Mouse (Mus musculus) ES-Bruce4 (cell line): ENCODE results near the gene Fxyd2. TPM values are rescaled to one million over a fixed set of nuclear protein-coding genes. Genes with fewer than 3 reads are reported as not detected.

ENCODE experiments used
- H3K27ac ChIP-seq: 2 replicates; pipeline ENCODE4 v1.5.1; 2012; ENCODE audit warnings: low read length, inconsistent platforms; ENCODE audit not compliant: insufficient read depth
- H3K27me3 ChIP-seq: 2 replicates; pipeline ENCODE4 v1.6.1; 2012; ENCODE audit warnings: mild to moderate bottlenecking, low read length, inconsistent platforms; ENCODE audit not compliant: control insufficient read depth, poor library complexity, insufficient read depth, severe bottlenecking
- H3K36me3 ChIP-seq: 2 replicates; pipeline ENCODE4 v1.6.1; 2012; ENCODE audit warnings: inconsistent platforms, mild to moderate bottlenecking, low read length, moderate library complexity; ENCODE audit not compliant: control insufficient read depth, poor library complexity, insufficient read depth, severe bottlenecking
- H3K4me1 ChIP-seq: one replicate; pipeline ENCODE4 v1.8.1; 2011; ENCODE audit warnings: low read length; ENCODE audit not compliant: control insufficient read depth, insufficient read depth
- H3K4me3 ChIP-seq: 2 replicates; pipeline ENCODE4 v1.5.1; 2011; ENCODE audit warnings: low read depth, mild to moderate bottlenecking, low read length
- H3K9ac ChIP-seq: 2 replicates; pipeline ENCODE4 v1.6.1; 2012; ENCODE audit warnings: low read depth, mild to moderate bottlenecking, inconsistent platforms; ENCODE audit not compliant: poor library complexity, severe bottlenecking
- H3K9me3 ChIP-seq: replicated peaks from 2 replicates; pipeline ENCODE4 v1.6.1; 2012; ENCODE audit warnings: mild to moderate bottlenecking, low read length, inconsistent platforms; ENCODE audit not compliant: control insufficient read depth, poor library complexity, insufficient read depth, severe bottlenecking
- CTCF ChIP-seq: IDR thresholded peaks from one replicate; pipeline ENCODE4 v1.8.1; 2011; ENCODE audit warnings: low read depth, low read length
- EP300 ChIP-seq: IDR thresholded peaks from 2 replicates; pipeline ENCODE4 v1.6.1; 2011; ENCODE audit warnings: low read depth, low read length; ENCODE audit not compliant: insufficient read depth
- POLR2A ChIP-seq: IDR thresholded peaks from one replicate; pipeline ENCODE4 v1.8.1; 2011; ENCODE audit warnings: low read length; ENCODE audit not compliant: insufficient read depth
- polyA plus RNA-seq: library from polyadenylated mRNA; stranded (reverse); fragments of >200 nt; gene quantifications from 2 replicates; pipeline ENCODE4 v1.2.4, GENCODE M21; 2011; ENCODE audit warnings: low read depth; ENCODE audit not compliant: missing spikeins, insufficient read depth, insufficient read length

The Fxyd2 gene
- polyA plus RNA-seq, 1 experiment: not detected

DNA sequence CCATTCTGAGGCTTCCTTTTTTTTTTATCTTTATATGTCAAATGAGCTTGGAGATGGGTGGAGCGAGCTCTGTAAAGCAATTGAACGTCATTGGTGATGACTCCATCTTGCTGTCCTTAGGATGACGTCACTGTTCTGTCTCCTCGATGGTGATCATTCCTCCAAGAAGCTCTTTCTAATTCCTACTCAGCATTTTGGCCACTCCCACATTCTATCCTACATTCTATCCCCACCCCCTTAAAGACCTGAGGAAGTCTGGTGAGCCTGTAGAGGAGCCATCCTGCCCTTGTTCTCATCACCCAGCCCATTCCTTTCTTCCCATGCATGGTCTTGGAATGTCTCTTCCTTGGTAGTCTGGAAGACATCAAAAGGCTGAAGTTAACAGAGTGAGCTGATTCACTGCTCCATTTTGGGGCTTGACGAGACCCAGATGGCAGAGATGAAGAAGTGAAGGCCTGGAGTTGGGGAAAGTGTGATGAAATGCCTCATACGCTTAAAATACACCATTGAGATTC is 24.4 kb upstream of the Fxyd2 start:
- Histone ChIP-seq H3K4me1 (no peaks in the 10 kb centered on the region), H3K9ac (no peak overlapping the region), H3K27ac (no peak overlapping the region), H3K36me3 (no peaks in the 10 kb centered on the region), H3K9me3 (no peaks in the 10 kb centered on the region), H3K4me3 (no peak overlapping the region), H3K27me3 (no peaks in the 10 kb centered on the region)
- TF ChIP-seq EP300: no peak

DNA sequence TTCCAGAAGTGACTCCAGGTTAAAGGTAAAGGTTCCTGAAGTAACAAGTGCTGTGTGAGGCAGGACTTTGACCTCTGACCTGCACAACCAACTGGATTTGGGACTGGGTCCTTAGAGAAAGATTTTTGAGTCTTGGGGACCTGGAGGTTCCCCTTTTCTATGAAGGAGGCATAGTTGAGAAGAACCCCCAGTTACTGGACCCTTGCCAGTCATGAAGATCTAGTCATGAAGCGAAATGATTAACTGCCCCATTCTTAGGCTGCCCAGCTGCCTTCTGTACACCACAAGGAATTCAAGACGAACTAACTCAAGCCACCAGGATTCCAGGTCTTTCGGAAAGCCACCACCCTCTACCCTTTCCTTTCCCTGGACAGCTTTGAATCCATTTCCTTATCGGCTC is 23.0 kb upstream of the Fxyd2 start:
- H3K27ac ChIP-seq: no peak overlapping the region

DNA sequence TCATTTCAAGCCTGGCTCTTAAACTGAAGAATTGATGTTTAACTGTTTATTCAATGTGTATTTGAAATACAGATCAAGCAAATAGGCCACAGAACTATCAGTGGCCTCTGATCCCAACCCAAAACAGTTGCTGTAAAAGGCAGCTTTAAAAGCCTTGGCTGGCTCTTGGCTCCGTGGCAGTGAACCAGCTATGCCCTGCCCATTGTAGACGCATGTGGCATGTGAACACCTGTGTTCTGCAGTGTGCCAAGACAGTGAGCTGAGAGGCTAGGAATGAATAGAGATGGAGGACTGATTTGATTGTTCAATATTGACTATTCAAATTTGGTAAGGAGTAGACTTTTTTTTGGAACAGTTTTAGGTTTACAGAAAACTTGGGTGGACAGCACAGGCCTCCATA is 22.6 kb upstream of the Fxyd2 start:
- Histone ChIP-seq H3K27me3 (no peaks in the 10 kb centered on the region), H3K4me3 (no peak overlapping the region), H3K9me3 (no peaks in the 10 kb centered on the region), H3K27ac (no peak overlapping the region), H3K9ac (no peak overlapping the region), H3K4me1 (no peaks in the 10 kb centered on the region), H3K36me3 (no peaks in the 10 kb centered on the region)
- TF ChIP-seq CTCF: no peak
- no peak for TF ChIP-seq EP300
- no peak for TF ChIP-seq POLR2A

More for the DNA sequence above, 23.0 kb upstream of the Fxyd2 start:
- no peak overlapping the region for H3K4me3 ChIP-seq
- H3K4me1 ChIP-seq: no peaks in the 10 kb centered on the region
- no peaks in the 10 kb centered on the region for H3K36me3 ChIP-seq
- TF ChIP-seq EP300 (no peak), POLR2A (no peak), CTCF (no peak)
- no peak overlapping the region for H3K9ac ChIP-seq
- no peaks in the 10 kb centered on the region for H3K9me3 ChIP-seq
- no peaks in the 10 kb centered on the region for H3K27me3 ChIP-seq

DNA sequence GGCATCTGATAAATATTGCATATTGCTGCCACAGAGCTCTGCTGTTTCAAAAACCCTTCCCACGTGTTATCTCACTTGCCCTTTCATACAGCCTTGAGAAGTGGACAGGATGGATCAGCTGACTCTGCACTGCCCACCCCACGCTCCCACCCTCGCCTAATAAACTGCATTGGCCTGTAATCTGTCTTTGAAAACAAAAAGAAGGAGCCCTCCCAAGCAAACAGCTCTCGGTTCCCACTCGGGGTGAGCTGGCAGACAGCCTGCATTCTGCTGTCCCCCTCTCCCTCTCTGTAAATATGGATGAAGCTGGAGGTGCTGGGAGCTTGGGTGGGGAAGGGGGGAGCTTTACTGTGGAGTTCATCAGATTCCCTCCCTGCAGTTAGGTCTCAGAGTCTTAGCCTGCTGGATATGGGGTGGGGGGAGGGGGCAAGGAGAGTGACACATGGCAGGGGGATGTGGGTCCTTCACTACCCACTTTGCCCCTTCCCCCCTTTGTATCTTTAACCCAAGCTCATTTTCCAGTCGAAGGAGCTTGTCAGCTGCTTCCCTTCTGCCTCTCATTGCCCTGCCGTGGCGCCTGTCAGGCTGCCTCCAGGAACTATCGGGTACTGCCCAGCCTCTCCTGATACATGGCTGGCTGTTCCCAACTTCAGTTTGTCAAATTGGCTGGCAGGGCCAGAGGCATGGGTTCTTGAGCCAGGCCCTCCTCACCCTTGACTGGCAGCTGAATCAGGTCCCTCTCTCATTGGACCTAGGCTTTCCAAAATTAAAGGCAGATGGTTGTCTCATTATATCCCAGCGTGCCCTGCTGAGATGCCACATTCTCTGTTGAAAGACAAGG is 18.8 kb upstream of the Fxyd2 start:
- no peaks in the 10 kb centered on the region for H3K4me1 ChIP-seq
- H3K9me3 ChIP-seq: no peaks in the 10 kb centered on the region
- no peaks in the 10 kb centered on the region for H3K27me3 ChIP-seq
- H3K9ac ChIP-seq: no peak overlapping the region
- no peaks in the 10 kb centered on the region for H3K36me3 ChIP-seq
- H3K4me3 ChIP-seq: no peak overlapping the region
- H3K27ac ChIP-seq: no peak overlapping the region
- TF ChIP-seq POLR2A (no peak), EP300 (no peak), CTCF (no peak)

DNA sequence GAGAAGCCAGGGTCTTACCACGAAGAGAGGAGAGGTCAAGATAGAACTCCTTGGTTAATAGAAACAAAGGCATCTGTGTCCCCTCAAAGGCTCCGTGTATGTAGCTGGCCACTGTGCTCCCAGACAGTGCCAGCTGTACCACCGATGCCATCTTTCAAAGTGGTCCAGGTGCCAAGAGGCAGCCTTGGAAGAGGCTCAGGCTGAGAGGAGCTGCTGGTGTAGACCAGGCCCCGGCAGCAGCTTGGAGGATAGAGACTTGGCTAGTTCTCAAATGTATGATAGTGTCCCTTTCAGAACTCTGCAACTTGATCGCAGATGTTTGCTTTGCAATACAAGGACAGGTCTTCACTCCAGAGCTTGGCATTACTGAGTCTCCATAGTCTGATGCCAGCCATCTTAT is 17.1 kb upstream of the Fxyd2 start:
- TF ChIP-seq EP300 (no peak), CTCF (no peak), POLR2A (no peak)
- Histone ChIP-seq H3K27ac (no peak overlapping the region), H3K9ac (no peak overlapping the region), H3K27me3 (no peaks in the 10 kb centered on the region), H3K9me3 (no peaks in the 10 kb centered on the region), H3K4me1 (no peaks in the 10 kb centered on the region), H3K36me3 (no peaks in the 10 kb centered on the region), H3K4me3 (no peak overlapping the region)

DNA sequence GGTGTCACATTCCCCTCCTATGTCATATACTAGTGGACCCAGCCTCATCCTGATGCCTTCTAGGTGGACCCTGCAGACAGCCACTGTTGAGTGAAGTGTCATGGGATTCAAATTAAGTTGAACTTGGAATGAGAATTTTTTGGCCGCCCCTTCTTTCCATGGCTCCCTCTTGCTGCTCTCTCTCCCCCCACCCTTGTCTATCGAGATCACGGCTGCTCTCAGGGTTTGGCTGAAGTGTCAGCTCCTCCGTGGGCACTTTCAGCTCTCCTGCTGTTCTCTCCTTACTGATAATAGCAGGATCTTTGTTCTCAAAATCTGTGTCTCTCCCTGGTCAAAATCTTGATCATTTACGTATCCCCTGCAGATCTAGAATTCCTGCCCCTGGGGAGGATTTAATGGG is 16.6 kb upstream of the Fxyd2 start:
- no peak overlapping the region for H3K9ac ChIP-seq
- no peaks in the 10 kb centered on the region for H3K4me1 ChIP-seq
- no peak overlapping the region for H3K27ac ChIP-seq
- no peaks in the 10 kb centered on the region for H3K36me3 ChIP-seq
- no peak overlapping the region for H3K4me3 ChIP-seq
- H3K27me3 ChIP-seq: no peaks in the 10 kb centered on the region
- TF ChIP-seq CTCF (no peak), POLR2A (no peak), EP300 (no peak)
- no peaks in the 10 kb centered on the region for H3K9me3 ChIP-seq
